Mouse (Mus musculus): ENCODE measurements around the gene Gm21411. TPM values are rescaled to one million over a fixed set of nuclear protein-coding genes. Genes with fewer than 3 reads are reported as not detected.
"Not testable (repeated sequence)": the region's sequence is repeated elsewhere in the genome, so short reads cannot be mapped to it uniquely, and the experiment has no call there.

The Gm21411 gene
- polyA plus RNA-seq (2012; rRNA removed): 0.24 TPM in 1 of 2 replicates, not detected in the other

GRCm38 (mm10) chr4:146909386-146910137, at the start of gene Gm21411:
Gm21411 (minus strand) TSS chr4:146909590.
- not testable (repeated sequence) for DNase-seq; H3K27me3 ChIP-seq (ENCODE audit: control insufficient read depth, insufficient read depth, low read length); H3K36me3 ChIP-seq (ENCODE audit: control insufficient read depth, insufficient read depth, low read length); H3K4me1 ChIP-seq (replicated peaks; ENCODE audit: control insufficient read depth, insufficient read depth, low read length); H3K27ac ChIP-seq (ENCODE audit: control insufficient read depth, insufficient read depth, low read length); H3K4me3 ChIP-seq (ENCODE audit: control insufficient read depth, insufficient read depth, low read length)
- 81% methylated on average over 9 of the region's 9 CpGs for WGBS

GRCm38 (mm10) chr4:146941691-146942090, 32.3 kb upstream of the Gm21411 start:
- H3K36me3 ChIP-seq (ENCODE audit: control insufficient read depth, insufficient read depth, low read length); H3K27ac ChIP-seq (ENCODE audit: control insufficient read depth, insufficient read depth, low read length); H3K4me3 ChIP-seq (ENCODE audit: control insufficient read depth, insufficient read depth, low read length); H3K27me3 ChIP-seq (ENCODE audit: control insufficient read depth, insufficient read depth, low read length); DNase-seq; H3K4me1 ChIP-seq (replicated peaks; ENCODE audit: control insufficient read depth, insufficient read depth, low read length): not testable (repeated sequence)
- WGBS: 68% methylated on average over 32 of the region's 32 CpGs

DNA sequence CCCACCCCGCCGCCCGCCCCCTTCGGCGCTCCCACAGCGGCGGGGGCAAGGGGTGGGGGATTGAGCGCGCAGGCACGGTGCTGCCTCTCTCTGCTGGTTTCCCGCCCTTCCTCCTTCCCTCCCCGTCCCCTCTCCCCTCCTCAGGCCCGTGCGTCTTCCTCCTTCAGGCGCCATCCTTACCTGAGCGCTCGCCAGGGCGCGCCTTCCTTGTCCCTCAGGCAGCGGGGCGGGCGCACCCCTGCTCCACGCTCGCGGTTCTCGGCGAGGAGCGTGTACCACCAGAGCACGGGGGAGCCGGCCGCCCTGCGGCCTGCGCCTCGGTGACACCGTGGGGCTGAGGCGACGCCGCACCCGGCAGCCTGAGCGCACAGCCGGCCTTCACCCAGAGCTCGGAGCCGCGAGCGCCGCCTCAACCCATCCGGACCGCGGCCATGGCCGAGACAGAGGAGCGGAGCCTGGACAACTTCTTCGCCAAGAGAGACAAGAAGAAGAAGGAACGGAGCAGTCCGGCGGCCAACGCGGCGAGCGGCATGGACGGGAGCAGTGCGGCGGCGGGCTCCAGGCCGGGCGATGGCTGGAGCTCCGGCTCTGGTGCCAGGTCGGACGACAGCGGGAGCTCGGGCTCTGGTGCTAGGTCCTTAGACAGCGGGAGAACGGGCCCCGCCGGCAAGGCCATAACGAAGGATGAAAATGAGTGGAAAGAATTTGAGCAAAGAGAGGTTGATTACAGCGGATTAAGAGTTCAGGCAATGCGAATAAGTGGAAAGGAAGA, 23.1 kb upstream of the Gm21411 start:
- Histone ChIP-seq H3K4me1 (replicated peaks; ENCODE audit: control insufficient read depth, insufficient read depth, low read length) (no peaks in the 10 kb centered on the region), H3K27me3 (ENCODE audit: control insufficient read depth, insufficient read depth, low read length) (no peaks in the 10 kb centered on the region; the same call in 1 of the 2 replicates), H3K27ac (ENCODE audit: control insufficient read depth, insufficient read depth, low read length) (no peak overlapping the region), H3K4me3 (ENCODE audit: control insufficient read depth, insufficient read depth, low read length) (no peak overlapping the region), H3K36me3 (ENCODE audit: control insufficient read depth, insufficient read depth, low read length) (no peaks in the 10 kb centered on the region)
- DNase-seq: no peak
- WGBS: 23% methylated on average over 77 of the region's 77 CpGs
- TF ChIP-seq POLR2A (IDR thresholded peaks at IDR 0.05; ENCODE audit: control insufficient read depth, extremely low read depth, insufficient read depth, low read length, poor library complexity) (no peak), CTCF (IDR thresholded peaks at IDR 0.05; ENCODE audit: borderline replicate concordance, control insufficient read depth, extremely low read depth, insufficient read depth, low read length, poor library complexity) (no peak)

DNA sequence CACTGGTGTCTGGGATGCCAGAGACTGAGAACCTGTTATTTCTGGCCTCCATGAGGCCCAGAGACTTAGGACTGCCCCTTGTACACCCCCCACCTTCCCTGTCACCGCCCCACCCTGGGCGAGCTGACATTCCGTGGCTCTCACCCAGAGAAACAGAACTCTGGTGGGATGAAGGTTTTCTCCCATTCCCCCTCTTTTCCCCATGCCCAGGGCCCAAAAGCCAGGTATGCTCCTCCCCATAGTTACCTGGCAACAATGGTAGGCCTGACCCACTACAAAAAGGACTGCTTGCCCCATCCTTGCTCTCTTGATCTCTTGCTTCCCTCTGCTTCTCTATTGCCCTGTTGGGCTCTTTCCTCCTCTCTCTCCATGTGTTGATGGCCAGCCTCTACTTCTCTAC, 5.8 kb upstream of the Gm21411 start:
- Histone ChIP-seq H3K4me3 (ENCODE audit: control insufficient read depth, insufficient read depth, low read length) (no peak overlapping the region), H3K4me1 (replicated peaks; ENCODE audit: control insufficient read depth, insufficient read depth, low read length) (no peaks in the 10 kb centered on the region), H3K27me3 (ENCODE audit: control insufficient read depth, insufficient read depth, low read length) (no peaks in the 10 kb centered on the region), H3K36me3 (ENCODE audit: control insufficient read depth, insufficient read depth, low read length) (no peaks in the 10 kb centered on the region), H3K27ac (ENCODE audit: control insufficient read depth, insufficient read depth, low read length) (no peak overlapping the region)
- no peak for DNase-seq
- TF ChIP-seq CTCF (IDR thresholded peaks at IDR 0.05; ENCODE audit: borderline replicate concordance, control insufficient read depth, extremely low read depth, insufficient read depth, low read length, poor library complexity) (no peak), POLR2A (IDR thresholded peaks at IDR 0.05; ENCODE audit: control insufficient read depth, extremely low read depth, insufficient read depth, low read length, poor library complexity) (no peak)
- WGBS: 95% methylated on average over 3 of the region's 3 CpGs

GRCm38 (mm10) chr4:146908131-146908530, 1.3 kb downstream of the Gm21411 start:
- H3K36me3 ChIP-seq (ENCODE audit: control insufficient read depth, insufficient read depth, low read length); DNase-seq; H3K27me3 ChIP-seq (ENCODE audit: control insufficient read depth, insufficient read depth, low read length); H3K4me1 ChIP-seq (replicated peaks; ENCODE audit: control insufficient read depth, insufficient read depth, low read length); H3K27ac ChIP-seq (ENCODE audit: control insufficient read depth, insufficient read depth, low read length); H3K4me3 ChIP-seq (ENCODE audit: control insufficient read depth, insufficient read depth, low read length): not testable (repeated sequence)
- 97% methylated on average over 1 of the region's 1 CpGs for WGBS

GRCm38 (mm10) chr4:146904782-146905181, 4.6 kb downstream of the Gm21411 start:
- H3K27me3 ChIP-seq (ENCODE audit: control insufficient read depth, insufficient read depth, low read length); H3K36me3 ChIP-seq (ENCODE audit: control insufficient read depth, insufficient read depth, low read length); H3K4me3 ChIP-seq (ENCODE audit: control insufficient read depth, insufficient read depth, low read length); DNase-seq; H3K27ac ChIP-seq (ENCODE audit: control insufficient read depth, insufficient read depth, low read length); H3K4me1 ChIP-seq (replicated peaks; ENCODE audit: control insufficient read depth, insufficient read depth, low read length): not testable (repeated sequence)
- WGBS: 83% methylated on average over 2 of the region's 2 CpGs

- H3K36me3 ChIP-seq (ENCODE audit: control insufficient read depth, insufficient read depth, low read length); DNase-seq; H3K27me3 ChIP-seq (ENCODE audit: control insufficient read depth, insufficient read depth, low read length); H3K27ac ChIP-seq (ENCODE audit: control insufficient read depth, insufficient read depth, low read length); H3K4me3 ChIP-seq (ENCODE audit: control insufficient read depth, insufficient read depth, low read length); H3K4me1 ChIP-seq (replicated peaks; ENCODE audit: control insufficient read depth, insufficient read depth, low read length): not testable (repeated sequence)
- 59% methylated on average over 3 of the region's 3 CpGs for WGBS
These were observed 6.3 kb downstream of the Gm21411 start for GRCm38 (mm10) chr4:146903126-146903525.

Other genes starting within 250 kb of the Gm21411 start
- gene Zfp989, start 62.4 kb upstream of the Gm21411 start, polyA plus RNA-seq (2012; rRNA removed): not detected in 2 replicates
- gene Rex2, start 112.3 kb upstream of the Gm21411 start, polyA plus RNA-seq (2012; rRNA removed): 0.06 TPM in 1 of 2 replicates, not detected in the other
- 0.10 and 0.18 TPM in 2 replicates for gene Zfp991, start 222.4 kb upstream of the Gm21411 start, polyA plus RNA-seq (2012; rRNA removed)